Mouse (Mus musculus): ENCODE data around the gene Tmem63c. TPM values are rescaled to one million over a fixed set of nuclear protein-coding genes. Genes with fewer than 3 reads are reported as not detected.

Gene Tmem63c
- polyA plus RNA-seq, 1 experiment from 2014 or later: not detected

- Histone ChIP-seq H3K4me3 (ENCODE audit: low read depth, low read length) (no peak overlapping the region), H3K9ac (ENCODE audit: low read length) (no peak overlapping the region), H3K9me3 (ENCODE audit: control insufficient read depth, low read length) (no peaks in the 10 kb centered on the region), H3K36me3 (ENCODE audit: control insufficient read depth, insufficient read depth, low read length) (no peaks in the 10 kb centered on the region), H3K27ac (replicated peaks; ENCODE audit: low read depth, low read length) (no peak overlapping the region), H3K27me3 (ENCODE audit: control insufficient read depth, insufficient read depth, low read length) (peaks cover 24% of the 10 kb centered on the region), H3K4me1 (ENCODE audit: control insufficient read depth, insufficient read depth, low read length) (no peaks in the 10 kb centered on the region), H3K4me2 (ENCODE audit: low read depth, severe bottlenecking) (no peak overlapping the region)
- no peak for ATAC-seq (ENCODE audit: insufficient number of reproducible peaks, low FRiP score, low TSS enrichment, low read depth)
- WGBS: 70% methylated on average over 3 of the region's 3 CpGs
- no peak for DNase-seq (ENCODE audit: low spot score)
Measured at GRCm38 (mm10) chr12:86994776-86995175, 26.4 kb upstream of the Tmem63c start.

- no peak for DNase-seq (ENCODE audit: low spot score)
- H3K4me2 ChIP-seq (ENCODE audit: low read depth, severe bottlenecking): no peak overlapping the region
- peaks cover 13% of the 10 kb centered on the region for H3K27me3 ChIP-seq (ENCODE audit: control insufficient read depth, insufficient read depth, low read length)
- ATAC-seq (ENCODE audit: insufficient number of reproducible peaks, low FRiP score, low TSS enrichment, low read depth): no peak
- H3K27ac ChIP-seq (replicated peaks; ENCODE audit: low read depth, low read length): no peak overlapping the region
- H3K4me1 ChIP-seq (ENCODE audit: control insufficient read depth, insufficient read depth, low read length): no peaks in the 10 kb centered on the region
- H3K36me3 ChIP-seq (ENCODE audit: control insufficient read depth, insufficient read depth, low read length): no peaks in the 10 kb centered on the region
- no peak overlapping the region for H3K9ac ChIP-seq (ENCODE audit: low read length)
- H3K9me3 ChIP-seq (ENCODE audit: control insufficient read depth, low read length): no peaks in the 10 kb centered on the region
- 77% methylated on average over 6 of the region's 6 CpGs for WGBS
- no peak overlapping the region for H3K4me3 ChIP-seq (ENCODE audit: low read depth, low read length)
Measured at GRCm38 (mm10) chr12:86995931-86996330, 25.2 kb upstream of the Tmem63c start.

DNA sequence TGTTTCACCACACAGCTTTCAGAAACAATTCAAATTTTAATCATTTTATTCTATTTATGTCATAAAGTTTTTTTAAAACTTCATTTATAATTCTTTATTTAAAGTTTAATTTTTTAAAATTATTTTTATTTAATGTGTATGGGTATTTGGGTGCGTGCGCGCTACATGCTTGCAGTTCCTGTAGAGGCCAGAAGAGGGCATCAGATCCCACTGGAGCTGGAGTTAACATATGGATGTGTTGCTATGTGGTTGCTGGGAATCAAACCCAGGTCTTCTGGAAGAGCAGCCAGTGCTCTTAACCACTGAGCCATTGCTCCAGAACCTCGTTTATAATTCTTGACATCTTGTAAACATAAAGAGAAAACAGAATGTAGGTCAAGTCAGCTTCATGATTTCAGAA, 22.4 kb upstream of the Tmem63c start:
- 84% methylated on average over 4 of the region's 4 CpGs for WGBS
- Histone ChIP-seq H3K27me3 (ENCODE audit: control insufficient read depth, insufficient read depth, low read length) (no peaks in the 10 kb centered on the region), H3K9me3 (ENCODE audit: control insufficient read depth, low read length) (no peaks in the 10 kb centered on the region), H3K4me3 (ENCODE audit: low read depth, low read length) (no peak overlapping the region), H3K9ac (ENCODE audit: low read length) (no peak overlapping the region), H3K4me1 (ENCODE audit: control insufficient read depth, insufficient read depth, low read length) (no peaks in the 10 kb centered on the region), H3K36me3 (ENCODE audit: control insufficient read depth, insufficient read depth, low read length) (no peaks in the 10 kb centered on the region), H3K4me2 (ENCODE audit: low read depth, severe bottlenecking) (no peak overlapping the region), H3K27ac (replicated peaks; ENCODE audit: low read depth, low read length) (no peak overlapping the region)
- ATAC-seq (ENCODE audit: insufficient number of reproducible peaks, low FRiP score, low TSS enrichment, low read depth) (no peak), DNase-seq (ENCODE audit: low spot score) (no peak)

GRCm38 (mm10) chr12:86999283-86999820, 21.8 kb upstream of the Tmem63c start:
- H3K27me3 ChIP-seq (ENCODE audit: control insufficient read depth, insufficient read depth, low read length): no peaks in the 10 kb centered on the region
- no peak for ATAC-seq (ENCODE audit: insufficient number of reproducible peaks, low FRiP score, low TSS enrichment, low read depth)
- no peak for DNase-seq (ENCODE audit: low spot score)

DNA sequence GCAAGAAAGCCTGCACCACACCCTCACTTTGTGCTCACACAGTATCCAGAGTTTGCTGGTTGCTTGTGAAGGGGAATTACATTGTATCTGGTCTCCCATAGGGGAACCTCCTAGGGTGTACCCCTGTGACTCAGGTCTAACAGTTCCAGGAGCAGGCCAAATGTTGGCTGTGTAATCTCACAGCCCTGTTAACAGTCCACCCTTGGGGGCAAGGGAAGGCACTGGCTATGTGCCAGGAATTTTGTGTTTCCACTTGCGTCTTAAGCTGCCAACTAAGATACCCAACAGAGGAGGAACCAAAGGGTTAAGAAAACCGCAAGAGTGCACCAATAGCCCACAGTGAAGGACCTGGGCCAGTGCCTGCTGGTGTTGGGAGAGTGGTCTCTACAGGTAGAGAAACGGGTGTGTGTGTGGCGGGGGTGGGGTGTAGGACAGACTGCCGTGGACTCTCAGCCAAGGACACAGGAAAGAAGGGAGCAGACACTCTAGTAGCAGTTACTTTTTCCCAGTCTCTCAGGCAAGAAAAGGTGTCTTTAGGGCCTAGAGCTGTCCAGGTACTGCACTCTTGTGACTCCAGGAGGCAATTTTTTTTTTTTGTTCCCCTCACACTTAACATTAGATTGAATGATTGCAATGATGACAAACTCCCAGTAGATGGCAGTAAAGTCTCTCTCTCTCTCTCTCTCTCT, 20.8 kb upstream of the Tmem63c start:
- H3K4me3 ChIP-seq (ENCODE audit: low read depth, low read length): no peak overlapping the region
- DNase-seq (ENCODE audit: low spot score) (no peak), ATAC-seq (ENCODE audit: insufficient number of reproducible peaks, low FRiP score, low TSS enrichment, low read depth) (no peak)
- H3K4me1 ChIP-seq (ENCODE audit: control insufficient read depth, insufficient read depth, low read length): no peaks in the 10 kb centered on the region
- no peaks in the 10 kb centered on the region for H3K36me3 ChIP-seq (ENCODE audit: control insufficient read depth, insufficient read depth, low read length)
- WGBS: 65% methylated on average over 5 of the region's 5 CpGs
- H3K9me3 ChIP-seq (ENCODE audit: control insufficient read depth, low read length): no peaks in the 10 kb centered on the region
- no peaks in the 10 kb centered on the region for H3K27me3 ChIP-seq (ENCODE audit: control insufficient read depth, insufficient read depth, low read length)
- no peak overlapping the region for H3K27ac ChIP-seq (replicated peaks; ENCODE audit: low read depth, low read length)
- no peak overlapping the region for H3K4me2 ChIP-seq (ENCODE audit: low read depth, severe bottlenecking)
- H3K9ac ChIP-seq (ENCODE audit: low read length): no peak overlapping the region

More at GRCm38 (mm10) chr12:86999283-86999820, 21.8 kb upstream of the Tmem63c start:
- H3K4me3 ChIP-seq (ENCODE audit: low read depth, low read length): no peak overlapping the region
- WGBS: 75% methylated on average over 10 of the region's 10 CpGs
- no peaks in the 10 kb centered on the region for H3K4me1 ChIP-seq (ENCODE audit: control insufficient read depth, insufficient read depth, low read length)
- H3K9me3 ChIP-seq (ENCODE audit: control insufficient read depth, low read length): no peaks in the 10 kb centered on the region
- H3K4me2 ChIP-seq (ENCODE audit: low read depth, severe bottlenecking): no peak overlapping the region
- no peaks in the 10 kb centered on the region for H3K36me3 ChIP-seq (ENCODE audit: control insufficient read depth, insufficient read depth, low read length)
- H3K9ac ChIP-seq (ENCODE audit: low read length): no peak overlapping the region
- H3K27ac ChIP-seq (replicated peaks; ENCODE audit: low read depth, low read length): no peak overlapping the region

- H3K27ac ChIP-seq (replicated peaks; ENCODE audit: low read depth, low read length): no peak overlapping the region
- no peak overlapping the region for H3K4me3 ChIP-seq (ENCODE audit: low read depth, low read length)
- no peak for DNase-seq (ENCODE audit: low spot score)
- no peaks in the 10 kb centered on the region for H3K27me3 ChIP-seq (ENCODE audit: control insufficient read depth, insufficient read depth, low read length)
- H3K4me2 ChIP-seq (ENCODE audit: low read depth, severe bottlenecking): no peak overlapping the region
- no peak for ATAC-seq (ENCODE audit: insufficient number of reproducible peaks, low FRiP score, low TSS enrichment, low read depth)
- 49% methylated on average over 6 of the region's 6 CpGs for WGBS
- H3K9me3 ChIP-seq (ENCODE audit: control insufficient read depth, low read length): no peaks in the 10 kb centered on the region
- H3K9ac ChIP-seq (ENCODE audit: low read length): no peak overlapping the region
- H3K4me1 ChIP-seq (ENCODE audit: control insufficient read depth, insufficient read depth, low read length): no peaks in the 10 kb centered on the region
- H3K36me3 ChIP-seq (ENCODE audit: control insufficient read depth, insufficient read depth, low read length): no peaks in the 10 kb centered on the region
Measured at GRCm38 (mm10) chr12:87000840-87001176, 20.3 kb upstream of the Tmem63c start.

DNA sequence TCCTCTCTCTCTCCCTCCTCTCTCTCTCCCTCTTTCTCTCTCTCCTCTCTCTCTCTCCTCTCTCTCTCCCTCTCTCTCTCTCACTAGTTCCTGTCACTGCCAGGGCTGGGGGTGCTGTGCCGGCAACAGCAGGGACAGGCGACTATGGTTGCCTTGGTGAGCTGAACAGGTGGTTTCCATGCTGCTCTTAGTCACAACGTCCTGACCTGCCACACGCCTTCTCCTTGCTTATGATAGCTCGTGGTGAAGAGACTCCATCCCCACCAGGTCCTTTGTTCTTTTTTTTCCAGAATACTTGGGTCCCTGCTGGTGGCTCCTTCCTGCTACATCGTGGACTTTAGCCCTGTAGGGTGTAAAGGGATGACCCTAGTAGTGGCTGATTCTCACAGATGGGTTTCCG, 18.9 kb upstream of the Tmem63c start:
- Histone ChIP-seq H3K9ac (ENCODE audit: low read length) (no peak overlapping the region), H3K4me2 (ENCODE audit: low read depth, severe bottlenecking) (no peak overlapping the region), H3K4me1 (ENCODE audit: control insufficient read depth, insufficient read depth, low read length) (no peaks in the 10 kb centered on the region), H3K4me3 (ENCODE audit: low read depth, low read length) (no peak overlapping the region), H3K9me3 (ENCODE audit: control insufficient read depth, low read length) (no peaks in the 10 kb centered on the region), H3K27me3 (ENCODE audit: control insufficient read depth, insufficient read depth, low read length) (no peaks in the 10 kb centered on the region), H3K27ac (replicated peaks; ENCODE audit: low read depth, low read length) (no peak overlapping the region), H3K36me3 (ENCODE audit: control insufficient read depth, insufficient read depth, low read length) (no peaks in the 10 kb centered on the region)
- 53% methylated on average over 7 of the region's 7 CpGs for WGBS
- ATAC-seq (ENCODE audit: insufficient number of reproducible peaks, low FRiP score, low TSS enrichment, low read depth) (no peak), DNase-seq (ENCODE audit: low spot score) (no peak)

GRCm38 (mm10) chr12:87002815-87003214, 18.3 kb upstream of the Tmem63c start:
- Histone ChIP-seq H3K36me3 (ENCODE audit: control insufficient read depth, insufficient read depth, low read length) (no peaks in the 10 kb centered on the region), H3K9me3 (ENCODE audit: control insufficient read depth, low read length) (no peaks in the 10 kb centered on the region), H3K4me3 (ENCODE audit: low read depth, low read length) (no peak overlapping the region), H3K4me2 (ENCODE audit: low read depth, severe bottlenecking) (no peak overlapping the region), H3K4me1 (ENCODE audit: control insufficient read depth, insufficient read depth, low read length) (no peaks in the 10 kb centered on the region), H3K27me3 (ENCODE audit: control insufficient read depth, insufficient read depth, low read length) (no peaks in the 10 kb centered on the region), H3K27ac (replicated peaks; ENCODE audit: low read depth, low read length) (no peak overlapping the region), H3K9ac (ENCODE audit: low read length) (no peak overlapping the region)
- DNase-seq (ENCODE audit: low spot score) (no peak), ATAC-seq (ENCODE audit: insufficient number of reproducible peaks, low FRiP score, low TSS enrichment, low read depth) (no peak)
- 79% methylated on average over 7 of the region's 7 CpGs for WGBS

- no peaks in the 10 kb centered on the region for H3K27me3 ChIP-seq (ENCODE audit: control insufficient read depth, insufficient read depth, low read length)
- H3K27ac ChIP-seq (replicated peaks; ENCODE audit: low read depth, low read length): no peak overlapping the region
- H3K9ac ChIP-seq (ENCODE audit: low read length): no peak overlapping the region
- WGBS: 64% methylated on average over 3 of the region's 3 CpGs
- no peaks in the 10 kb centered on the region for H3K4me1 ChIP-seq (ENCODE audit: control insufficient read depth, insufficient read depth, low read length)
- H3K9me3 ChIP-seq (ENCODE audit: control insufficient read depth, low read length): no peaks in the 10 kb centered on the region
- H3K36me3 ChIP-seq (ENCODE audit: control insufficient read depth, insufficient read depth, low read length): no peaks in the 10 kb centered on the region
- DNase-seq (ENCODE audit: low spot score) (no peak), ATAC-seq (ENCODE audit: insufficient number of reproducible peaks, low FRiP score, low TSS enrichment, low read depth) (no peak)
- H3K4me3 ChIP-seq (ENCODE audit: low read depth, low read length): no peak overlapping the region
- no peak overlapping the region for H3K4me2 ChIP-seq (ENCODE audit: low read depth, severe bottlenecking)
Measured at GRCm38 (mm10) chr12:87003606-87004005, 17.5 kb upstream of the Tmem63c start.
